Comparison of ENCODE assay signal across 9 mouse cellular contexts in genomic region chr8:121262728-121263389, GRCm38 (mm10).
DNase-seq lines count a peak whose midpoint lies in the region; ATAC-seq and TF ChIP-seq lines count a peak whose summit lies in the region.
"Had no signal": no experiment of that assay in that cellular context is flagged by ENCODE, and none has a peak within 500 bp of the region (broad histone marks: within the 10 kb centered on the region; RNA-seq: fewer than 3 reads in every experiment).

No protein-coding gene starts in this region.

- peak; percentile 47 for DNase-seq in adrenal gland, adult 8-10 months
- DNase-seq in adrenal gland, postnatal 4 days (ENCODE audit: low spot score in 2 of 2), result no peak
- DNase-seq in heart, adult 2 months, result peak; percentile 71 to 83
- DNase-seq in lung, postnatal 10 days, result peak; percentile 79
- no peak for DNase-seq in right cerebral cortex, postnatal 10 days (ENCODE audit: low spot score in 2 of 2)
- no peak for DNase-seq in right cerebral cortex, postnatal 36 days (ENCODE audit: low spot score in 2 of 2)
- no peak for DNase-seq in thymus, postnatal 14 days

- H3K27me3 ChIP-seq in heart, adult 2 months (ENCODE audit: control insufficient read depth, insufficient read depth, low read length), result no peaks in the 10 kb centered on the region; the same call in 1 of the 2 replicates
- H3K27me3 ChIP-seq in kidney, embryonic 14.5 days (ENCODE audit: control insufficient read depth, insufficient read depth, low read length), result no peaks in the 10 kb centered on the region

- H3K4me2 ChIP-seq in kidney, embryonic 14.5 days (replicated peaks; ENCODE audit: low read depth, low read length), result 0 out of 2 replicates have a peak overlapping the region, but pooled peaks have one; percentile 12
- H3K4me2 ChIP-seq: limb, embryonic 13.5 days had no signal

- H3K9ac ChIP-seq in heart, adult 2 months (ENCODE audit: low read depth, low read length), result 0 out of 2 replicates have a peak overlapping the region, but pooled peaks have one; percentile 13
- peak overlapping the region; percentile 23; the same call in 1 of the 2 replicates for H3K9ac ChIP-seq in kidney, embryonic 14.5 days (ENCODE audit: low read depth, low read length)
- H3K9ac ChIP-seq: limb, embryonic 13.5 days had no signal

- no peak for TF ChIP-seq CTCF in heart, adult 2 months (IDR thresholded peaks at IDR 0.05)

- ATAC-seq in kidney, embryonic 14.5 days (ENCODE audit: low FRiP score, low TSS enrichment), result peak; percentile 32; the same call in 1 of the 2 replicates

- intact Hi-C loops in heart, adult 2 months (cut with DNase I), result loop anchor here (2.0 kb wide), 2 partner anchors 72 to 120 kb away; no protein-coding TSS in a partner anchor

- peak; percentile 10; the same call in 1 of the 2 replicates for TF ChIP-seq EP300 in heart, adult 2 months (IDR thresholded peaks at IDR 0.05; ENCODE audit: insufficient read depth, low read depth, low read length)

- peak overlapping the region; percentile 16 for H3K4me3 ChIP-seq in heart, adult 2 months
- no peak overlapping the region for H3K4me3 ChIP-seq in kidney, embryonic 14.5 days (ENCODE audit: low read length)
- H3K4me3 ChIP-seq: limb, embryonic 13.5 days had no signal

- H3K27ac ChIP-seq in heart, adult 2 months, result peak overlapping the region; percentile 78
- peak overlapping the region; percentile 56; the same call in 1 of the 2 replicates for H3K27ac ChIP-seq in kidney, embryonic 14.5 days (ENCODE audit: low read depth, low read length)
- H3K27ac ChIP-seq: limb, embryonic 13.5 days had no signal

- WGBS in heart, adult 2 months, result 22% methylated on average over 21 of the region's 21 CpGs
- WGBS in kidney, embryonic 14.5 days, result 62% methylated on average over 21 of the region's 21 CpGs

- no peaks in the 10 kb centered on the region for H3K9me3 ChIP-seq in kidney, embryonic 14.5 days (ENCODE audit: control insufficient read depth, low read length)
- H3K9me3 ChIP-seq: limb, embryonic 13.5 days had no signal

- no peaks in the 10 kb centered on the region for H3K36me3 ChIP-seq in heart, adult 2 months (ENCODE audit: control insufficient read depth, insufficient read depth, low read length)
- H3K36me3 ChIP-seq in kidney, embryonic 14.5 days (ENCODE audit: control insufficient read depth, insufficient read depth, low read length), result no peaks in the 10 kb centered on the region
- H3K36me3 ChIP-seq: limb, embryonic 13.5 days had no signal

- no peaks in the 10 kb centered on the region for H3K79me2 ChIP-seq in heart, adult 2 months (replicated peaks; ENCODE audit: control insufficient read depth, insufficient read depth, low read length)

- H3K4me1 ChIP-seq in heart, adult 2 months (ENCODE audit: control insufficient read depth, insufficient read depth, low read length), result peaks cover 14% of the 10 kb centered on the region
- H3K4me1 ChIP-seq in kidney, embryonic 14.5 days (ENCODE audit: control insufficient read depth, insufficient read depth, low read length), result peaks cover 33% of the 10 kb centered on the region

- TF ChIP-seq POLR2A in heart, adult 2 months (IDR thresholded peaks at IDR 0.05; ENCODE audit: insufficient read depth, low read depth, low read length), result peak; percentile 32; the same call in 1 of the 2 replicates

Comparison
In these comparisons a context has a peak if more than half of its experiments do, and no peak if none do; other contexts are left out.
1. DNase-seq: peak in adrenal gland, adult 8-10 months (single experiment), heart, adult 2 months (2 of 2) and lung, postnatal 10 days (single experiment); none in adrenal gland, postnatal 4 days (0 of 2), right cerebral cortex, postnatal 10 days (0 of 2), right cerebral cortex, postnatal 36 days (0 of 2) and thymus, postnatal 14 days (single experiment).